Mouse (Mus musculus): ENCODE data around the gene Fbxw7.

DNA sequence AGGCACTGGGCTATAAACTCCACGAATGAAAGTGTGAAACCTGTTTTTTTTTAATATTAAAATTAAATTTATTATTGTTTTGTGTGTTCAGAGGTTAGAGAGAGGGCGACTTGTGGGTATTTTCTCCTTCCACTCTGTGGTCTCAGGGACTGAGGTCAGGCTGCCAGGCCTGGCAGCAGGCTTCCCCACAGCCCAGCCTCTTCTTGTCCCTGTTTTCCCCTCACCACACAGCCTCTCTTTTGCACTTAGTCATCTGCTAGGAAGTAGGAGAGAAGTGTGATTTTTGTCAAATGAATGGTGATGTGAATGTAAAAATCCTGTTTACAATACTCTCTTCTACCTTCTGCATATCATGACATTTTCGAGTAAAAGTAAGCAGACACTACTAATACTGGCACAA is 7.2 kb upstream of the Fbxw7 start:
- TF ChIP-seq ZNF384 (IDR thresholded peaks at IDR 0.05; ENCODE audit: low read depth, low read length) (no peak), MAFK (IDR thresholded peaks at IDR 0.05; ENCODE audit: insufficient read depth, low read depth, low read length) (no peak), ZC3H11A (IDR thresholded peaks at IDR 0.05; ENCODE audit: borderline replicate concordance, low read depth, low read length) (no peak)
